Mouse (Mus musculus) gastrocnemius, postnatal 10 days (tissue): ENCODE data around the gene Hrh3. TPM values are rescaled to one million over a fixed set of nuclear protein-coding genes. Genes with fewer than 3 reads are reported as not detected.

ENCODE experiments used
- DNase-seq: peaks from one replicate; pipeline ENCODE4 v3.0.0; 2021; ENCODE audit warnings: mixed read lengths
- total RNA-seq, 2 experiments: library from RNA; stranded (reverse); gene quantifications; 2 replicates each; pipeline ENCODE4 v1.2.3; 2021

The Hrh3 gene
- total RNA-seq, 2 experiments from 2014 or later: 0.29 to 0.42 TPM

- no peak for DNase-seq
Measured at GRCm38 (mm10) chr2:180053001-180053400, 51.3 kb downstream of the Hrh3 start.

- no peak for DNase-seq
Measured at GRCm38 (mm10) chr2:180051986-180052733, 52.1 kb downstream of the Hrh3 start.

GRCm38 (mm10) chr2:180050986-180051385 is 53.3 kb downstream of the Hrh3 start:
- peak; percentile 86 for DNase-seq

Other genes starting within 250 kb of the Hrh3 start
- 10 to 100 TPM in 1 of 2 experiments, 1 to 10 TPM in 1; 9.9 to 13.3 TPM for gene Taf4, start 127.8 kb downstream of the Hrh3 start, total RNA-seq
- gene Lsm14b, start 79.5 kb downstream of the Hrh3 start, total RNA-seq: 10 to 100 TPM; 44.1 to 46.2 TPM
- 100 to 1,000 TPM; 169 to 170 TPM for gene Psma7, start 62.1 kb downstream of the Hrh3 start, total RNA-seq
- 1 to 10 TPM; 2.8 to 3.6 TPM for gene Ss18l1, start 62.0 kb downstream of the Hrh3 start, total RNA-seq
- 10 to 100 TPM; 10.4 to 12.1 TPM for gene Mtg2, start 33.9 kb downstream of the Hrh3 start, total RNA-seq
- gene Osbpl2, start 14.8 kb upstream of the Hrh3 start, total RNA-seq: 10 to 100 TPM; 18.1 to 21.5 TPM
- gene Adrm1, start 67.0 kb upstream of the Hrh3 start, total RNA-seq: 100 to 1,000 TPM in 1 of 2 experiments, 10 to 100 TPM in 1; 97.8 to 108 TPM
- gene Lama5, start 121.4 kb upstream of the Hrh3 start, total RNA-seq: 10 to 100 TPM; 22.5 to 25.9 TPM
- gene Rps21, start 152.9 kb upstream of the Hrh3 start, total RNA-seq: 100 to 1,000 TPM; 545 to 616 TPM
- 10 to 100 TPM in 1 of 2 experiments, 1 to 10 TPM in 1; 9.3 to 10.3 TPM for gene Cables2, start 169.0 kb upstream of the Hrh3 start, total RNA-seq
- gene Rbbp8nl, start 185.4 kb upstream of the Hrh3 start, total RNA-seq: not detected
- gene Gata5, start 230.2 kb upstream of the Hrh3 start, total RNA-seq: not detected